Mouse (Mus musculus): ENCODE data around the gene Cmss1.

The Cmss1 gene

DNA sequence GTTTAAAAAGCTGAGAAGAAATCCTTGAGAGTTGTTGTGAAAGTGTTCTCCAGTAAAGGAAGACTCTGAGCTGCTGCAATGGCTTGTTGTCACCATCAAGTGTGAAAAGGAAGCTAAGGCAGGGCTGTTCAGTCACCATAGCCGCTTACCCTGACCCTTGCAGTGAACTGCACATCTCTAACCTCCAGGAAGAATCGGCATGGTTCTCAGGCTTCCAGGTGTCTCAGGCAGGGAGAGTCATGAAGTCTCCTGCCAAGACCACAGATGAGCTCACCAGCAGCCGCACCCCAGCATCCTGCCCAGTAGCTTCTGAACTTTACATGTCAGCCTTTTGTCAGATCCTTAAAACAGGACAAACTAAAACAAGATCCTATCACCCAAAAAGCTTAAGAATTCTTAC lies 40.4 kb downstream of the Cmss1 start:
- in situ Hi-C loops (cut with MboI; ENCODE audit: low pct_unique_long_range_greater_than_20kb in 1 of 2, low sequenced_read_pairs in 2 of 2, unreplicated experiment in 1 of 2): no loop called here

DNA sequence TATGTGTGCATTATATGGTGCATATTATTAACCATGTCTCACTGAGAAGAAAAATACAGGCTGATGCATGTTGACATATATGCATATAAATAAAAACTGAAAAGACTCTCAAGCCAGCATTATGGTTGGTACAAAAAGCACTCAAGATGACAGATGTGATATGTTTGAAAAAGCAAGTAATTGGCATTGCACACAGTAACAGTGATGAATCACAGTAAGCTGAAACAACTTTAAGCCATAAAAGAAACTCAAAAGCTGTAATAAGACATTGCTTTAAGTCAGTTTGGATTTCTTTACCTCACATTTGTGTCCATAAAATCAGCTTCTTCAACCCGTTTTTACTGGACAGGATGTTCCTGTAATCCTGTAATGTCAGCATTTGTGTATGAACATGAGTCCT lies 41.9 kb downstream of the Cmss1 start:
- in situ Hi-C loops (cut with MboI; ENCODE audit: low pct_unique_long_range_greater_than_20kb in 1 of 2, low sequenced_read_pairs in 2 of 2, unreplicated experiment in 1 of 2): no loop called here

DNA sequence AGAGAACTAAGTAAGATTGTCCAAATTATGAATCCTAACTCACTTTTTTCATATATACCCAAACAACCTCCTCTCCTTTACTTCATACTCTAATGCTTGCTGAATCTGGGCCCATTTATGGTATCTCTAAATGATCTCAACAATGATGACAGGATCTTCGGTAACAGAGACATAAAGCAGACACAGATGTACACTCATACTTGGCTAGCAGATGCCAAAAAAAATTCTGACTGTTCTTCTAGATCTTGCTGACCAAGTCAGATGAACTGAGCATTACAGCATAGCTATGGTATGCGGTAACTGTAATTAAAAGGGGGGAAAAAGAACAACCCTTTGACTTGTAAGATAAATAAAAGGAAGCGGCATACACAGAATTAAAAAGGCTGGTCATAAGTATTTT lies 43.2 kb downstream of the Cmss1 start:
- in situ Hi-C loops (cut with MboI; ENCODE audit: low pct_unique_long_range_greater_than_20kb in 1 of 2, low sequenced_read_pairs in 2 of 2, unreplicated experiment in 1 of 2): no loop called here

DNA sequence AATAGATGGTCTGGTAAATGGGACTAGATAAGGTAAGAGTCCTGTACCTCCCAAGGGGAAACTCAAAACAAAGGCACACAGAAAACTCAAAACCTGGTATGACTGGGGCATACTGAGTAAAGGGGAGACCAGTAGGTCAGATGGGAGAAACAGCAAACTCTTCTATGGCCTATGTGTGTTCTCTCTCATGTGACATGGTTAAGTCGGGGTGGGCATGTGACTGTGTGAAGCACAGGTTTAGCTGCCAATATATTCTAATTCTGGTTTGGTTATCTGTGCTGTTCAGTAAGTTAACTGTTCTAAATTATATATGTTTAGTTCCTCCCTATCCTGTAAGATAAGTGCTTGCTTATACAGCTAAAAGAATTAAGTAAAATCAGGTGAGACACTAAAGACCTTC lies 46.5 kb downstream of the Cmss1 start:
- in situ Hi-C loops (cut with MboI; ENCODE audit: low pct_unique_long_range_greater_than_20kb in 1 of 2, low sequenced_read_pairs in 2 of 2, unreplicated experiment in 1 of 2): no loop called here

DNA sequence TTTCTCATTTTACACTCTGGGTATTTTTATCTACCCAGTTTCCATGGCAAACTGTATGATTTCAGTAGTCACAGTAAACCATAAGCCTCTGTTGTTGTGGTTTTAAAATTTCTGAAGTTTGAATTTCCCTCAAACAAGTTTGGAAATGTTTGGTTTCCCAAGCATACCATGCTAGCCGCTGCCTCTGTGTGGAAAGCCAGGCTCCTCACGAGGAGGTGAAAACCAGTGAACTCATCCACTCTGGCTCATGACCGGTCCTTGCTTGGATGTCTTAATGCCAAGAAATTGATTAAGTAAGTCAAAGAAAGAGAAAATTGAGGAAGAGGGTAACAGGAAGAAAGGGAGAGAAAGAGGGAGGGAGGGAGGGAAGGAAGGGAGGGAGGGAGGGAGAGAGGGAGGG lies 48.4 kb downstream of the Cmss1 start:
- in situ Hi-C loops (cut with MboI; ENCODE audit: low pct_unique_long_range_greater_than_20kb in 1 of 2, low sequenced_read_pairs in 2 of 2, unreplicated experiment in 1 of 2): no loop called here

DNA sequence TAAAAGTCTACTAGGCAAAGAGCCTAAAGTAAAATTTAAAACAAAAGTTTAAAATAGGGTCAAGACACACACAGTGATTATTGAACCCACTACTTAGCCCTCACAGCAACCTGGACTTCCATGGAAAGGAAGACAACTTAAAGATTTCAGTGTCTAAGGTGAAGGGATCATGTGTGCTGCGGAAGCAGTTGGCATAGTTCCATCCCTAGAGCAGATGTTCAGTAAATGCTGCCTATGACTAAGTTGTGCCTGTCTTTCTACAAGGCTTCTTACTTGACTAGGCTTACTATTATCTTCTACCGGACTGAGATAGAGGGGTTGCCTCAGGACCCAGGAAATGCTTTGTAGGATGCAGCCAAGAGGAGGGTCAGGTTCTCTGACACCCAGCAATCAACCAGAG lies 50.4 kb downstream of the Cmss1 start:
- in situ Hi-C loops (cut with MboI; ENCODE audit: low pct_unique_long_range_greater_than_20kb in 1 of 2, low sequenced_read_pairs in 2 of 2, unreplicated experiment in 1 of 2): no loop called here

DNA sequence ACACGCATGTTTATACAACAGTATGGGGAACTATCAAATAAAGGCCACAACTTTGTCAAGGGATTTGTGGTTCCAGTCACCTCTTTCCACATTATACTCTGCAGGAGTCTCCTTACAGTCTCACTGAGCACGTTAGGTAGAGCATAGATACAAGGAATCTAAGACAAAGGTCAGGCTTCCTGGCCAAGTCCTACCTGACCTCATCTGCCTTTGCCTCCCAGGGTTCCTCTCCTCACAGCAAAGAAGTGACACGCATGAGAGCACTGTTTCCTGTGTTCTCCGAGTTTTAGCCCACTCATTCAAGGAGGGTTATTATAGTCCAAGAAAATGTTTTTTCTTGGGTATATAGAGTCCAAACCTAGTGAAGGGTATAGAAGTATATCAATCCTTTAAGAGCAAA lies 51.0 kb downstream of the Cmss1 start:
- in situ Hi-C loops (cut with MboI; ENCODE audit: low pct_unique_long_range_greater_than_20kb in 1 of 2, low sequenced_read_pairs in 2 of 2, unreplicated experiment in 1 of 2): no loop called here

DNA sequence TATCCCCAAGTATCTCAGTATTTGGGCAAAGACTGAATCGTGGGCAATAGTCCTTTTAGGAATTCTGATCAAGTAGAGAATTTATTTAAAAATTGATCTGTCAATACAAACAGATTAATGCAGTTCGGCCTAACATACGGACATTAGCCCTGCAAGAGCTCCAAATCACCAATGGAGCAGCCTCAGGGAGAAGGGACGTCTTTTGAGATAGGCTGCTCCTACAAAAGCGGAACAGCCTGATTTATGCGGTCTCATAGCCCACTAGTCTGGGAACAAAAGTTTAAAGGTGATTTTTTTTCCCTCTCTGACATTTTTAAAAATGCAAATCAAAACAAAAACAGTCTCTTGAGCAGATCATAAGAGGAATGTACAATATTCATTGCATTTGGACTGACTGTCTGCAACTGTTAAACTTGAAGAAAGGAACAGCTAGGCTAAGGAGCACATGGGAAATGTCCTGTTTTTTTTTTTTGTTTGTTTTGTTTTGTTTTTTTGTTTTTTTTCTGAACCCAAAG lies 51.7 kb downstream of the Cmss1 start:
- in situ Hi-C loops (cut with MboI; ENCODE audit: low pct_unique_long_range_greater_than_20kb in 1 of 2, low sequenced_read_pairs in 2 of 2, unreplicated experiment in 1 of 2): no loop called here

DNA sequence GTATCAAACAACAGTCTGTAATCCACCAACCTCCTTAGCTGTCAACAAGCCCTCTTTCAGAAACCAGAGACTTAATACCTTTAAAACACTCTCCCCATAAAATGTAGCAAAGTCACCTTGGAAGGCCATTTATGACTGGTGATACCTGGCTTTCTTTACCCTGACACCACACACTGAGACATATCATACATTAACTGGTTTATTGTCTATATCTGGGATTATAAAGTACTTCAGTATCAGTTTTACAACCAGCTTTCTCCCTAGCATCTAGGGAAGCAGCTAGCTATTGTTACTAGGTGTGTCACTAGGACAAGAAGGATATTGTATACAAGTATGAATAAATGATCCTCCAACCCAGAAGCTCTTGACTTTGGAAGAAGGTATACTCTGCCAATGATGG lies 53.4 kb downstream of the Cmss1 start:
- in situ Hi-C loops (cut with MboI; ENCODE audit: low pct_unique_long_range_greater_than_20kb in 1 of 2, low sequenced_read_pairs in 2 of 2, unreplicated experiment in 1 of 2): no loop called here

DNA sequence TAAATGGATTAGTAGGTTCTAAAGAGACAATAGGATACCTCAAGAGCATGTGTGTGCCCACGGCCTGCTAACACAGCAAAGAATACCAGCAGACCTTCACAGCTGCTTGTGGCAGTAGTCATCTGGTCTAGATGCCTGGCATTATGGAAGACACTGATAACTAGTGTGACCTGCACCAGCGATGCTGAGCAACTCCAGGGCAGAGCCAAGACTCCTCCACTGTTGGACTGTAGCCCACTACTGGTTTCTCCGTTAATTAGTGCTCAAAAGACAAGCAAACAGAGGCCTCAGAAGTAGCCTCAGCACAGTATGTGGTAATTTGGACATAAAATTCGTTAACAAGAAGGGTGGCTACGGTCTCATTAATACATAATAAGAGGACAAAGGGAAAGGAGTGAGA lies 54.0 kb downstream of the Cmss1 start:
- in situ Hi-C loops (cut with MboI; ENCODE audit: low pct_unique_long_range_greater_than_20kb in 1 of 2, low sequenced_read_pairs in 2 of 2, unreplicated experiment in 1 of 2): no loop called here

DNA sequence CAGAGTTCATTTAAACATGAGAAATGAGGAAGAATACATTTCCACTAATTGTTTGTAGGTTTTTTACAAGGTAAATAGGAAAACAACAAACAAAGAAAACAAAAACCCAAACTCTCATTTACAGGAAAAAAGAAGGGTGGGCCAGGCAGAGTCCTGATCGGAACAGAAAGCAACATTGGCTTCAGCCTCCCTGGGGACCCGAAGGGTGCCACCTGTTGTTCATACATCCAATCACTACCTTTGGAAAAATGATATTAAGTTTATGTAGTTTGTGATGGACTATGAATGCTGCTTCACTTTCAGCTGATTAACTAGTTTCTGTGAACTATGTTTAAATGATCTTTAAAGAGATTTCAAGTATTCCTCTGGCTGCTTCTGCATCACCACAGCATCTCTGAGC lies 55.0 kb downstream of the Cmss1 start:
- in situ Hi-C loops (cut with MboI; ENCODE audit: low pct_unique_long_range_greater_than_20kb in 1 of 2, low sequenced_read_pairs in 2 of 2, unreplicated experiment in 1 of 2): no loop called here

DNA sequence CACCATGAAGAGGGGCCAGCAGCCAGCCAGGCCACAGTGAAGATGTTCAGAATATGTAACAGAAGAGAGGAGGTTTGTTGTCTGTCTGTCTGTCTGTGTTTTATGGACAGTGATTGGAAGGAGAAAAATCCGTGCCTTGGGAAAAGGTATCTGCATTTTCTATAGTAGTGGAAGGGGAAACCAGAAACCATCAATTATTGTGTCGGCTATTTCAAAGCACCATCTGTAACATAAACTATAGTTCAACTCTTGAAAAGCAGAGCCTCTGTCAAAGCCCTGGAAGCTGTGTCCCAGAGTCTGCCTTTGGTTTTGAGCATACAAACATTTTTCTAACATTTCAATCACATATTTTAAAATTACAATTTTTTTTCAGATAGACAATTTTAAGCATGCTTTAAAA lies 55.8 kb downstream of the Cmss1 start:
- in situ Hi-C loops (cut with MboI; ENCODE audit: low pct_unique_long_range_greater_than_20kb in 1 of 2, low sequenced_read_pairs in 2 of 2, unreplicated experiment in 1 of 2): no loop called here

DNA sequence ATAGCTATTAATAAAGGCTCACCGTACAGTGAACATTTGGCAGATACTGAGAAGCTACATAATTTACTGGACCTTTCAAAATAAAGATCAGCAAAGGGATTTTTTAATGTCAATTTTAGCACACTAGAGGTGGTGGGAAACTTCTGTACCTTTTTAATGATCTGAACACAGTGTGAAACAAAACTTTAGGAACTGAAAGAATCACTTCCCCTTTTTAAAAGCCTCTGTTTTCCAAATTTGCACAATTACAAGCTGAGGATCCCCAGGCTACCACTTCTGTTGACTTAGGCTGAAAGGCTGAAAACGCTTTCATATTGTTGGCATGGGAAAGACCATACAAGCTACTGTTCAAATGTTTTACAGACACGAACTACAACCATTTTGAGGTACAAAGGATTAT lies 56.6 kb downstream of the Cmss1 start:
- in situ Hi-C loops (cut with MboI; ENCODE audit: low pct_unique_long_range_greater_than_20kb in 1 of 2, low sequenced_read_pairs in 2 of 2, unreplicated experiment in 1 of 2): no loop called here

DNA sequence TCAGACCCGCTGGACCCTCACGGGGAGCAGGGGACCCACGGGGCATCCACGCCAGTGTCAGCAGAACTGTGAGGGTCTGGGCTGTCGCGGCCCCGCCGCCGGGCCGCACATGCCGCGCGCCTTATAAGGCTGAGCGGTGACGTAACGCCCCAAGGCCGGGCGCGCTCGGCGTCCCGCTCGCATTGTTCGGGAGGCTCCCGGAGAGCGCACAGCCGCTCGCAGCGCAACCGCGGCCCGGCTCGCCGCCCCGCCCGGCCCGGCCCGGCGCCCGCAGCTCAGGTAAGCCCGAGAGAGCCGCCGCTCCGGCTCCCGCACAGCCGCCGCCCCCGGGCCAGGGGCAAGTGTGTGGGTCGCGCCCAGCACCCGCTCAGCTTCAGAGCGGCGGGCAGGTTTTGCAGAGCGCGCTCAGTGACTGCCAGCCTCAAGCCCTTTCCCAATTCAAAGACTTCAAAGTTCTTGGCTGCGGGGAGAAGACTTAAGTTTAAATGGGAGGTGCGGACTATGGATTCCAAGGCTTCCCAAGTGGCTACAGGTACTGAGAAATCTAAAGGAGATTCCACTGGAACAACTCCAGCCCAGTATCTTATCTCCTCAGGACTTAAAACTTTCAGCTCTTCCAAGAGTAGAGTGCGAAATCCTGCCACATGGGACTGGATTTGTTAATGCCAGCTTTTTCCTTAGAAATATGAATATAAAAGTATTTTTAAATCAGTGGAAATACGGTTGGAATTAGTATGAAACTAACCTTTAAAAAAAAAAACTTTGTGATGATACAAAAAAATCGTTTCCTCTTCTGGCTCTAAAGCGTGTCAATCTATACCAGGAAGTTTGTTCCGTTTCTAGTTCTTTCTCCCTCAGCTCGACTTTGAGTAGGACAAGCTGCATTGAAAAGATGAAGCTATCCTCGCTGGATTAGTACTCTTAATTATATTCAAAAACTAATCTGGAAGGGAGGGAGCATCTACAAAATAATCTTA lies 57.3 kb downstream of the Cmss1 start:
- in situ Hi-C loops (cut with MboI; ENCODE audit: low pct_unique_long_range_greater_than_20kb in 1 of 2, low sequenced_read_pairs in 2 of 2, unreplicated experiment in 1 of 2): no loop called here

DNA sequence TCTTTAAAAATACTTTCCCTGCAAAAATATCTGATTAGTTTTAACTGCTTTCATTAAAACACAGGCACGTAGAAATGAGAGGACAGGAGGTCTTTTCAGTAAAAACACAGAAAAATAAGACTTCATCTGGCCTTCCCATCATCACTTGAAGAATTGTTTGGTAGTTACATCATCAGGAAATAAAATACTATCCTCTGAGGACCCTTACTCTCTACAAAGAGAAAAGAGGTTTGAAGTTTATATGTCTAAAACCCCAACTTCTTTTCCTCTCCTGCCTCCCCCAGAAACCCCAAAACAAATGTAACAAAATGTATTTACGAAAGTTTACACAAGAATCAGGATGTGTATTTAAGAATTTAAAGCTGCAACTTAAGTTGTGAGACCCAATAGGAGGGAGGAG lies 58.1 kb downstream of the Cmss1 start:
- in situ Hi-C loops (cut with MboI; ENCODE audit: low pct_unique_long_range_greater_than_20kb in 1 of 2, low sequenced_read_pairs in 2 of 2, unreplicated experiment in 1 of 2): no loop called here

DNA sequence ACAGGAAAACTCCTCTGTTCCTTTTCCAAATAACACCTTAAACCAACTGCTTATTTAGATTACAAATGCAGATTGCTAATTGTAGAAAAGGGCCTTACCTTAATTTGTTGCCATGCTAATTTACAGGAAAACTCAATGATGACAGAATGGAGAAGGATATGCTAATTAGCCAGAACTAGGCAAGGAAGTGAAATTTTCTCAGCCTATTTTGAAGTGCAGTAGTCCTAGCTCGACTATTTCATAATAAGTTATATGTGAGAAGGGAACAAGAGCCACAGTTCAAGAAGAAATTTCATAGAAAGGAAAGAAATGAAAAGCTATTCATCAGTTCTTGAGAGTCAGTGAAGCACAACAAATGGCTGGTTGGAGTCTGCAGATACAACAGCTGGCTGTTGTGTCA lies 60.3 kb downstream of the Cmss1 start:
- in situ Hi-C loops (cut with MboI; ENCODE audit: low pct_unique_long_range_greater_than_20kb in 1 of 2, low sequenced_read_pairs in 2 of 2, unreplicated experiment in 1 of 2): no loop called here

DNA sequence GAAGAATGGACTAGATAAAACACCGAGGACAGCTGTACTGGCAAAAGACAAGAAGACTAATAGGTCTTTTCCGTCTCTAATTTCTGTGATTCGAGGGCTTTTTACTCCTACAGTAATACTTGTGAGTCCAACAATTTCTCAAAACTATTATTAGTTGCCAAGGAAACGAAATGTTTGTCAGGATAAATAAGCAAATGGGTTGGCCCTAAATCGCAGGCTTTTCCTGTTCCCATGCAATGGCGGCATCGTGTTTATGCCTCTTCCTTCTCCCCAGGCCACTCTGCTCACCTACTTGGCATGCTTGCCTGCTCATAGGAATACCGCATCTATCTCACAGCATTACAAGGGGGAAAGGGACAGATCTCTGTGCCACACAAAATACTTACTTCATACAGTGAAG lies 62.2 kb downstream of the Cmss1 start:
- in situ Hi-C loops (cut with MboI; ENCODE audit: low pct_unique_long_range_greater_than_20kb in 1 of 2, low sequenced_read_pairs in 2 of 2, unreplicated experiment in 1 of 2): no loop called here

DNA sequence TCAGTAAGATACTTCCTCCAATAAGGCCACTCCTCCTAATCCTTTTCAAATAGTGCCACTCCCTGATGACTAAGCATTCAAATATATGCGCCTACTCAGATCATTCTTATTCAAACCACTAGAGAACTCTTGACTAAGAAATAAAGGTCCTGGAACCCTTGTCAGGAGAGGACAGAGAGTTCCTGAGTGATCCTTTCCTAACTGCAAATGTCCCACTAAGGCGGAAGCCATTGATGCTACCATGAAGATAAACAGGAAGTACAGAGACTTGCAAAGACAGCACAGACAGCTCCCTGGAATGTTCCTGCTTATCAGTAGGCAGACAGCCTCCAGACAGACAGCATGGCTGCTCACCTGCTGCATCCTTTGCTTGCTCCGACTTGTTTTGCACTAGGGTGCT lies 63.4 kb downstream of the Cmss1 start:
- in situ Hi-C loops (cut with MboI; ENCODE audit: low pct_unique_long_range_greater_than_20kb in 1 of 2, low sequenced_read_pairs in 2 of 2, unreplicated experiment in 1 of 2): no loop called here

DNA sequence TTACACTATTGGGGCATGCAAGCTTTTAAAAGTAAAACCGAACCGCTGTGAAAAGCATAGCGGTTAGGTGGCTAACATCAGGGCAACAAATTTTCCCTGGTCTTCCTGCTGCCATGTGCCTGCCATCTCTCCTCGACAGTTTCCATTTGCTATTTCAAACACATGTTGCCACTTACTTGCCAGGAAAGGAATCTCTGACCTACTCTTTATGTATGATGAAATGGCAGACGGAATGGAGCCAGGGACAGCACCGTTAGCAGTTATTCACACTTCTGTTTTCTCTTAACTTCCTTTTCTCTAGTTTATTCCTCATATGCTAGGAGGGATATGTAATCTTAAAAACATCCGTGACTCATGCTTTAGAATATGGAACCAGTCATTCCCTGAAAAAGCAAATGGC lies 70.2 kb downstream of the Cmss1 start:
- in situ Hi-C loops (cut with MboI; ENCODE audit: low pct_unique_long_range_greater_than_20kb in 1 of 2, low sequenced_read_pairs in 2 of 2, unreplicated experiment in 1 of 2): no loop called here

DNA sequence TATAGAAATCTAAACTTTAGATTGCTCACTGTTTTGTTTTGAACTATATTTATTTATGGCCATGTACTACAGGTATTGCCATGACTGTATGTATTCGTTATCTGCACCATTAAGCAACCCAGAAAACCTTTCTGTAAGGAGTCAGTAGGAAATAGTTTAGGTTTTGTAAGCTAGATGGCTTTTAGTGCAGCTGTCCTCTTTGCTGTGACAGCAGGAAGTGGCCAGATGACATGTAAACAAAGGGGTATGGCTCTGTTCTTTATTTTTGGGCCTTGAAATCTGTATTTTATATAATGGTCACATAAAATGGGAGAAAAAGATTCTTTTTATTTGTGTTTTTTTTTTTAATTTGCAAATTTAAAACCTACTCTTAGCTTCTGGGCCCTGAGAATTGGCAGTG lies 71.9 kb downstream of the Cmss1 start:
- in situ Hi-C loops (cut with MboI; ENCODE audit: low pct_unique_long_range_greater_than_20kb in 1 of 2, low sequenced_read_pairs in 2 of 2, unreplicated experiment in 1 of 2): no loop called here

Measured in mouse embryonic stem cell (cell line).